Mouse (Mus musculus) CH12.LX (cell line): ENCODE measurements at regions not wholly inside any gene's neighbourhood (a gene's known extent, or its start where the extent isn't known, plus 50 kb on each side); places are given as distances from the start of the nearest gene placed in this dataset.

ENCODE experiments used
- DNase-seq: peaks from one replicate; pipeline ENCODE4 v3.0.0-alpha.2; 2013; ENCODE audit errors: extremely low read depth
- H3K27ac ChIP-seq: 2 replicates; pipeline ENCODE4 v1.5.1; 2012; ENCODE audit warnings: low read depth, mild to moderate bottlenecking, control low read depth, moderate library complexity; ENCODE audit not compliant: insufficient read depth
- H3K27me3 ChIP-seq: replicated peaks from 2 replicates; pipeline ENCODE3; 2012; ENCODE audit warnings: inconsistent platforms
- H3K36me3 ChIP-seq, 2 experiments: replicated peaks in 1 of 2; 2 replicates each; pipeline versions ENCODE3 to v1.6.1; 2012; ENCODE audit warnings: inconsistent platforms in 1 of 2, low read length in 1 of 2, mild to moderate bottlenecking in 1 of 2, mixed read lengths in 1 of 2, moderate library complexity in 1 of 2; ENCODE audit not compliant: control insufficient read depth in 1 of 2, insufficient read depth in 1 of 2
- H3K4me1 ChIP-seq, 2 experiments: 2 replicates each; pipeline ENCODE4 v1.6.1; 2012; ENCODE audit warnings: inconsistent platforms in 1 of 2, moderate library complexity in 1 of 2; ENCODE audit not compliant: insufficient read depth in 2 of 2, control insufficient read depth in 1 of 2
- H3K4me2 ChIP-seq: 2 replicates; pipeline ENCODE4 v1.6.1; 2012; ENCODE audit warnings: low read depth, mild to moderate bottlenecking, control low read depth; ENCODE audit not compliant: poor library complexity, insufficient read depth, severe bottlenecking
- H3K4me3 ChIP-seq, 3 experiments: fragments of 150-350 bp in 1 of 3; sonication (generic) in 1 of 3; replicated peaks in 1 of 3; 2 replicates each; pipeline versions ENCODE3 to v1.5.1; 2011 to 2012; ENCODE audit warnings: low read depth in 2 of 3, low read length in 2 of 3, mild to moderate bottlenecking in 2 of 3, moderate library complexity in 2 of 3, control low read depth in 1 of 3, improper control_type of control experiment in 1 of 3, inconsistent platforms in 1 of 3, mixed read lengths in 1 of 3; ENCODE audit not compliant: poor library complexity in 1 of 3
- H3K79me2 ChIP-seq: replicated peaks from 2 replicates; pipeline ENCODE4 v1.6.1; 2012; ENCODE audit warnings: mild to moderate bottlenecking, moderate library complexity; ENCODE audit not compliant: control insufficient read depth, poor library complexity, insufficient read depth, severe bottlenecking; ENCODE audit errors: extremely low read depth
- H3K9ac ChIP-seq: 2 replicates; pipeline ENCODE4 v1.6.1; 2012; ENCODE audit warnings: low read depth, mild to moderate bottlenecking, control low read depth, moderate library complexity; ENCODE audit not compliant: insufficient read depth
- H3K9me3 ChIP-seq: replicated peaks from 2 replicates; pipeline ENCODE3; 2012; ENCODE audit warnings: low read length, inconsistent platforms, mixed read lengths
- BHLHE40 ChIP-seq: IDR thresholded peaks from 2 replicates; pipeline ENCODE4 v1.6.1; 2011; ENCODE audit warnings: mild to moderate bottlenecking, low read depth, low read length, improper control_type of control experiment
- CHD1 ChIP-seq: IDR thresholded peaks from 2 replicates; pipeline ENCODE4 v1.6.1; 2012; ENCODE audit warnings: low read depth, low read length, improper control_type of control experiment, inconsistent platforms
- CHD2 ChIP-seq: IDR thresholded peaks from 2 replicates; pipeline ENCODE4 v1.6.1; 2011; ENCODE audit warnings: low read length, improper control_type of control experiment
- E2F4 ChIP-seq: IDR thresholded peaks from 2 replicates; pipeline ENCODE4 v1.6.1; 2011; ENCODE audit warnings: low read depth, low read length, improper control_type of control experiment; ENCODE audit not compliant: insufficient replicate concordance
- EP300 ChIP-seq: IDR thresholded peaks from 2 replicates; pipeline ENCODE4 v1.6.1; 2011; ENCODE audit warnings: low read length, improper control_type of control experiment
- ETS1 ChIP-seq: conservative IDR thresholded peaks from 2 replicates; pipeline ENCODE4 v1.6.1; 2012; ENCODE audit warnings: low read depth, mild to moderate bottlenecking, inconsistent platforms, low read length, improper control_type of control experiment, moderate library complexity
- JUND ChIP-seq: conservative IDR thresholded peaks from 2 replicates; pipeline ENCODE4 v1.6.1; 2011; ENCODE audit warnings: low read depth, low read length, improper control_type of control experiment
- KAT2A ChIP-seq: IDR thresholded peaks from 2 replicates; pipeline ENCODE4 v1.6.1; 2012; ENCODE audit warnings: low read length, improper control_type of control experiment, inconsistent platforms; ENCODE audit not compliant: insufficient replicate concordance
- MAFK ChIP-seq: IDR thresholded peaks from 2 replicates; pipeline ENCODE4 v1.6.1; 2011; ENCODE audit warnings: low read length, improper control_type of control experiment; ENCODE audit not compliant: insufficient replicate concordance
- MAZ ChIP-seq: IDR thresholded peaks from 2 replicates; pipeline ENCODE4 v1.6.1; 2012; ENCODE audit warnings: low read depth, mild to moderate bottlenecking, inconsistent platforms, low read length, improper control_type of control experiment, moderate library complexity
- MXI1 ChIP-seq: IDR thresholded peaks from 2 replicates; pipeline ENCODE4 v1.6.1; 2011; ENCODE audit warnings: mild to moderate bottlenecking, low read depth, low read length, improper control_type of control experiment
- NRF1 ChIP-seq: IDR thresholded peaks from 2 replicates; pipeline ENCODE4 v1.6.1; 2014; ENCODE audit warnings: low read depth, mild to moderate bottlenecking, inconsistent platforms, low read length, improper control_type of control experiment, moderate library complexity
- RAD21 ChIP-seq: IDR thresholded peaks from 2 replicates; pipeline ENCODE4 v1.6.1; 2011; ENCODE audit warnings: low read depth, mild to moderate bottlenecking, low read length, improper control_type of control experiment, moderate library complexity
- SIN3A ChIP-seq: IDR thresholded peaks from 2 replicates; pipeline ENCODE4 v1.6.1; 2012; ENCODE audit warnings: low read length, improper control_type of control experiment, inconsistent platforms
- TCF12 ChIP-seq: IDR thresholded peaks from 2 replicates; pipeline ENCODE4 v1.6.1; 2014; ENCODE audit warnings: low read depth, mild to moderate bottlenecking, inconsistent platforms, low read length, improper control_type of control experiment
- USF2 ChIP-seq: conservative IDR thresholded peaks from 2 replicates; pipeline ENCODE4 v1.6.1; 2011; ENCODE audit warnings: low read depth, low read length, improper control_type of control experiment
- ZC3H11A ChIP-seq: IDR thresholded peaks from 2 replicates; pipeline ENCODE4 v1.6.1; 2012; ENCODE audit warnings: low read depth, mild to moderate bottlenecking, inconsistent platforms, low read length, improper control_type of control experiment
- ZKSCAN1 ChIP-seq: IDR thresholded peaks from 2 replicates; pipeline ENCODE4 v1.6.1; 2012; ENCODE audit warnings: low read depth, inconsistent platforms, low read length, improper control_type of control experiment, borderline replicate concordance
- ZMIZ1 ChIP-seq: IDR thresholded peaks from 2 replicates; pipeline ENCODE4 v1.6.1; 2012; ENCODE audit warnings: low read depth, mild to moderate bottlenecking, inconsistent platforms, low read length, improper control_type of control experiment
- dilution Hi-C: fragments of 300-500 bp; cut with MboI; formaldehyde crosslinking; loops from 2 replicates; pipeline ENCODE4 v1.14.3; 2020; ENCODE audit warnings: low sequenced_read_pairs; ENCODE audit not compliant: extremely low pct_unique_long_range_greater_than_20kb, extremely low pct_ligation_motif_present
- in situ Hi-C: fragments of 300-500 bp; cut with MboI; formaldehyde crosslinking; loops from 3 replicates; pipeline ENCODE4 v1.14.3; 2019; ENCODE audit warnings: low sequenced_read_pairs, low pct_ligation_motif_present, low pct_unique_long_range_greater_than_20kb, mixed read lengths

- Histone ChIP-seq H3K4me1 (peaks cover 0 to 4% of the 10 kb centered on the region in 2 experiments; a peak in 1 of 4 replicates), H3K9ac (no peak overlapping the region), H3K4me2 (no peak overlapping the region), H3K27me3 (no peaks in the 10 kb centered on the region), H3K9me3 (no peaks in the 10 kb centered on the region), H3K79me2 (no peaks in the 10 kb centered on the region), H3K27ac (no peak overlapping the region), H3K4me3 (no peak overlapping the region), H3K36me3 (no peaks in the 10 kb centered on the region)
- no peak for TF ChIP-seq CHD2
- TF ChIP-seq CHD1: no peak
- TF ChIP-seq ZC3H11A: no peak
- no peak for TF ChIP-seq SIN3A
- no peak for TF ChIP-seq KAT2A
- TF ChIP-seq MAFK: no peak
- TF ChIP-seq MXI1: no peak
- no peak for TF ChIP-seq ETS1
- TF ChIP-seq E2F4: no peak
- dilution Hi-C loops (no loop called here), in situ Hi-C loops (no loop called here)
- no peak for DNase-seq
These were observed 565.9 kb upstream of the Camk1g start for GRCm38 (mm10) chr1:193935969-193936368.

GRCm38 (mm10) chr1:193934308-193934707 lies 564.2 kb upstream of the Camk1g start:
- in situ Hi-C loops: no loop called here
- no peak for TF ChIP-seq EP300
- no peak for TF ChIP-seq MXI1
- no peak for TF ChIP-seq JUND
- no peak for TF ChIP-seq ZKSCAN1
- no peak for TF ChIP-seq SIN3A
- TF ChIP-seq ZMIZ1: no peak
- no peak for TF ChIP-seq BHLHE40
- TF ChIP-seq NRF1: no peak
- no peak for TF ChIP-seq E2F4
- TF ChIP-seq TCF12: no peak
- TF ChIP-seq KAT2A: no peak
- no peak for TF ChIP-seq USF2
- TF ChIP-seq MAZ: no peak
- no peak for TF ChIP-seq RAD21
- TF ChIP-seq ETS1: no peak
- TF ChIP-seq, all 38 proteins: peak for 0
- Histone ChIP-seq H3K9ac (no peak overlapping the region), H3K9me3 (no peaks in the 10 kb centered on the region), H3K79me2 (no peaks in the 10 kb centered on the region), H3K27me3 (no peaks in the 10 kb centered on the region), H3K4me3 (no peak overlapping the region), H3K36me3 (no peaks in the 10 kb centered on the region), H3K4me1 (peaks cover 0 to 4% of the 10 kb centered on the region in 2 experiments; a peak in 1 of 4 replicates), H3K4me2 (no peak overlapping the region), H3K27ac (no peak overlapping the region)
- DNase-seq: no peak
- dilution Hi-C loops: no loop called here
